Mouse (Mus musculus): ENCODE measurements at regions not wholly inside any gene's neighbourhood (a gene's known extent, or its start where the extent isn't known, plus 50 kb on each side); places are given as distances from the start of the nearest gene placed in this dataset.

DNA sequence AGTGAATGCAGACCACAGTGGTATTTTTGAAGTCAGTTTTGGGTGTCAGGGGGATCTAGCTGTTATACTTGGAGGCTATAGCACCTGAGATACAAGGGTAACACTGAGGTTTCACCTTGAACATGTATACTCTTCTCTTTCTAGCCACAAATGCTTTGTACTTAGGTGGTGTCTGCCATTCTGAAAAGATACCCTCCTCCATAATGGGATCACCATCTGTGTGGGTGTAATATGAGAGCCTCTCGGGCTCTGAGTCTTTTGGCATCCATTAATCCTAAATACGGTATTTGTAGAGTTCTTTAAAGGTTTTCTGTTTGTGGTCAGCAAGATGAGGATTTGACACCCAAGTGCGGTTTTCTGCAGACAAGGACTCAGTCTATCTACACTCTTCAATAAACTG, 295.7 kb downstream of the Klf6 start:
- TF ChIP-seq CTCF (IDR thresholded peaks at IDR 0.05; ENCODE audit: low read depth) (no peak), EP300 (IDR thresholded peaks at IDR 0.05; ENCODE audit: low read depth) (no peak)
